Mouse (Mus musculus) liver, embryonic 14.5 days (tissue): ENCODE measurements around the gene Misp. TPM values are rescaled to one million over a fixed set of nuclear protein-coding genes. Genes with fewer than 3 reads are reported as not detected.
A peak's percentile ranks its signal among the peaks of the same experiment; 100 is the strongest.

Experiments used
- ATAC-seq: fragments of 200-750 bp; cut with Nextera tagmentation; 2 replicates; pipeline ENCODE4 v1.8.0; 2017; ENCODE audit warnings: moderate number of reproducible peaks, mild to moderate bottlenecking, moderate library complexity; ENCODE audit not compliant: insufficient read depth
- DNase-seq, 3 experiments: peaks; one replicate each; pipeline ENCODE4 v3.0.0-alpha.2; 2012 to 2013; ENCODE audit warnings: low read depth in 3 of 3, low spot score in 3 of 3
- H3K27ac ChIP-seq: fragments of 300-500 bp; sonication (generic); 2 replicates; pipeline ENCODE4 v1.5.1; 2014; ENCODE audit warnings: moderate library complexity, mild to moderate bottlenecking, control low read depth, inconsistent platforms
- H3K27me3 ChIP-seq: fragments of 300-500 bp; sonication (generic); 2 replicates; pipeline ENCODE4 v1.6.1; 2014; ENCODE audit warnings: mild to moderate bottlenecking, low read length, moderate library complexity; ENCODE audit not compliant: control insufficient read depth, insufficient read depth
- H3K36me3 ChIP-seq: fragments of 300-500 bp; sonication (generic); replicated peaks from 2 replicates; pipeline ENCODE4 v1.6.1; 2014; ENCODE audit warnings: low read depth; ENCODE audit not compliant: control insufficient read depth, insufficient read depth
- H3K4me1 ChIP-seq, 2 experiments: fragments of 200-500 bp in 1 of 2; fragments of 300-500 bp in 1 of 2; sonication (generic) in 1 of 2; replicated peaks; 2 replicates each; pipeline ENCODE4 v1.6.1; 2012 to 2014; ENCODE audit warnings: antibody characterized with exemption in 1 of 2, inconsistent platforms in 1 of 2, low read length in 1 of 2; ENCODE audit not compliant: control insufficient read depth in 2 of 2, insufficient read depth in 2 of 2
- H3K4me2 ChIP-seq: fragments of 300-500 bp; sonication (generic); 2 replicates; pipeline ENCODE4 v1.6.1; 2014; ENCODE audit warnings: low read depth, mild to moderate bottlenecking, control low read depth, moderate library complexity
- H3K4me3 ChIP-seq, 2 experiments: fragments of 200-500 bp in 1 of 2; fragments of 300-500 bp in 1 of 2; sonication (generic) in 1 of 2; 2 replicates each; pipeline ENCODE4 v1.5.1; 2012 to 2014; ENCODE audit warnings: low read depth in 2 of 2, low read length in 2 of 2, mild to moderate bottlenecking in 2 of 2, control low read depth in 1 of 2, inconsistent platforms in 1 of 2, moderate library complexity in 1 of 2; ENCODE audit not compliant: insufficient read depth in 1 of 2
- H3K9ac ChIP-seq: fragments of 300-500 bp; sonication (generic); replicated peaks from 2 replicates; pipeline ENCODE4 v1.6.1; 2014; ENCODE audit warnings: mild to moderate bottlenecking, control low read depth, moderate library complexity
- H3K9me3 ChIP-seq: fragments of 300-500 bp; sonication (generic); 2 replicates; pipeline ENCODE4 v1.6.1; 2016; ENCODE audit warnings: low read length, mixed read lengths; ENCODE audit not compliant: control insufficient read depth
- CTCF ChIP-seq: IDR thresholded peaks from 2 replicates; pipeline ENCODE4 v1.5.1; 2016; ENCODE audit warnings: antibody characterized with exemption, low read depth, control low read depth
- EP300 ChIP-seq: IDR thresholded peaks from 2 replicates; pipeline ENCODE4 v1.6.1; 2016; ENCODE audit warnings: antibody characterized with exemption, low read depth
- WGBS: fragments of 180-500 bp; shearing (Covaris S2); extraction: QIAGEN DNeasy Blood & Tissue Kit; methylation state at CpG from one replicate; pipeline ENCODE4 v1.1.7; 2014; ENCODE audit not compliant: insufficient replicate concordance; 5-methylcytosine and 5-hydroxymethylcytosine counted together
- polyA plus RNA-seq, 2 experiments: library from polyadenylated mRNA; depleted of rRNA in 1 of 2; stranded (reverse) in 1 of 2; unstranded in 1 of 2; fragments of >200 nt; fragmentation: Nextera tagmentation in 1 of 2; extraction: Ambion mirVana in 1 of 2; gene quantifications; 2 replicates each; pipeline versions ENCODE4 v1.2.1 to v1.2.3; 2012 to 2014

The Misp gene
- polyA plus RNA-seq, 2 experiments = 0.13 to 0.41 TPM

DNA sequence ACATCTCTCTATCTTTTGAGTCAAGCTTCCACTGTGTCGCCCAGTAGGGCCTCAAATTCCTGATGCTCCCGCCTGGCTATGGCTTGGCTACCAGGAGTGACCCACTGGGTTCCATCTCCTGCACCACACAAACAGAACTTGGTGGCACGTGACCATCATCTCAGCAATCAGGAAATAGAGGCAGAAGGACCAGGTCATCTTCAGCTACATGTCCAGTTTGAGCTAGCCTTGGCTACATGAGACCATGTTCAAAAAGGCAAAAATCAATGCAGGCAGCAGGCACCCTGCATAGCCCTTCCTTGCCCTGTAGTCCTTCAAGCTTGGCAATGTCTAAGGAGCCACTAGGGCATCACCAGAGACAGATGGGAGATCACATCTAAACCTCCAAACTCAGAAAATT lies 19.3 kb downstream of the Misp start:
- no peak overlapping the region for H3K9ac ChIP-seq
- H3K27ac ChIP-seq = no peak overlapping the region
- H3K4me3 ChIP-seq = no peak overlapping the region

DNA sequence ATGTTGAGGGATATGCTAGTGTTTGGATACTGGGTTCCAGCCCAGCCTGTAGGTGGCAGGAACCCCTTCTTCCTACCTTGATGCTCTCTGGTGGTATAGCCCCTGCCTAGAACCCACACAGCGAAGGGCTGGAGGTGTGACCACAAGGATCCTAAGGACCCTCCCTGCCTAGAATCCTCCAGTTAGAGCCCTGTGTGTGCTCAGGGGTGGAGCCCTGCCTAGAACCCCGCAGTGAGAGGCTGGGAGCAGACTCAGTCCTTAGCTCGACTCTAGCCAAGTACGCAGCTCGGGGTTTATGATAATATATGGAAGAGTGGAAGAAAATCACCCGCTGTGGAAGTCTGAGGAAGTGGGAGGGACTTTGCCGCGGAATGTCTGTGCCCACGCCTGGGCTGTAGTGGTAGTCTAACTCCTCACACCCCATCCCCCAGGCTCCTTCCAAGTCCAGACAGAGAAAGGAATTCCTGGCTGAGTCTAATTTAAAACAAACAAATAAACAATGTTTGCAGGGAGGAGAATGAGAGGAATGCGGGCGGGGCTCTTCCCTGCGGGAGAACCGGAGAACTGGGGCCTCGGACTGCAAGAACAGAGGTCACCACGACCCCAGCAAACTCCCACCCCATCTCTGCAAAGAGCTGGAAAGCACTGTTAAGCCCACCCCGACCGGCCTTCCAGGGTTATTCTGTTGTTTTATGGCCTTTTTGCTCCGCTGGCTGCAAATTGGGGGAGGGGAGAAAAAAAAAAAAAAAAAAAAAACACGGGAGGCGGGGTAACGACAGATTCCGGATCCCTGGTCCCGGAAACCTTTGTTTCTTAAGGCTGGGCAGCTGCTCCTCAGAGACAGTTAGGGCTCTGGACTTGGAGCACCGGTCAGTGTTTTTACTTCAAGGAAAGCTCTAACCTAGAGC lies 20.1 kb downstream of the Misp start:
- no peaks in the 10 kb centered on the region; the same call in 1 of the 2 replicates for H3K9me3 ChIP-seq
- no peaks in the 10 kb centered on the region for H3K27me3 ChIP-seq
- peaks cover 0 to 2% of the 10 kb centered on the region in 2 experiments; a peak in 1 of 4 replicates for H3K4me1 ChIP-seq
- H3K4me2 ChIP-seq = peak overlapping the region; percentile 53
- no peak overlapping the region for H3K27ac ChIP-seq
- H3K4me3 ChIP-seq = peak overlapping the region; percentile 24 to 43
- DNase-seq (no peak), ATAC-seq (peak; percentile 70)
- peak overlapping the region; percentile 4; the same call in 1 of the 2 replicates for H3K9ac ChIP-seq
- no peaks in the 10 kb centered on the region for H3K36me3 ChIP-seq
- under 1% methylated on average over 24 of the region's 24 CpGs for WGBS
- TF ChIP-seq CTCF (peak; percentile 25; the same call in 1 of the 2 replicates), EP300 (no peak)

More for the DNA sequence above, 19.3 kb downstream of the Misp start:
- H3K4me1 ChIP-seq = peaks cover 0 to 2% of the 10 kb centered on the region in 2 experiments; a peak in 1 of 4 replicates
- no peaks in the 10 kb centered on the region for H3K27me3 ChIP-seq
- H3K9me3 ChIP-seq = no peaks in the 10 kb centered on the region; the same call in 1 of the 2 replicates
- TF ChIP-seq CTCF = no peak
- TF ChIP-seq EP300 = no peak
- DNase-seq (no peak), ATAC-seq (no peak)
- WGBS = 69% methylated on average over 3 of the region's 3 CpGs
- no peak overlapping the region for H3K4me2 ChIP-seq
- H3K36me3 ChIP-seq = no peaks in the 10 kb centered on the region

DNA sequence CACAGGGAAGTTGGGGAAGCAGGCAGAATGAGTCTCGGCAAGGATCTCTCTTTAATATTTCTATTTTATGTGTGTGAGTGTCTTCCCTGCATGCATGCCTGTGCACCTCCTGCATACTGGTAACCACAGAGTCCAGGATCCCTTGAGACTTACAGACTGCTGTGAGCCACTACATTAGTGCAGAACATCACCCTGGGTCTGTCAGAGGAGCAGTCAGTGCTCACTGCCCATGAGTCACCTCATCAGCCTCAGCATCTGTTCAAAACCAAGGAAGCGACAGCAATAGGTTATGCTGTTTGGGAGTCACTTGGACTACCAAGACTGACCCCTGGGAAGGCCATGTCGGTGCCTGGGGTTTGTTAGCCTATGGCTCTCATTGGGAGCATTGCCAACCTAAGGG lies 21.5 kb downstream of the Misp start:
- Histone ChIP-seq H3K4me1 (peaks cover 0 to 2% of the 10 kb centered on the region in 2 experiments; a peak in 1 of 4 replicates), H3K27ac (no peak overlapping the region), H3K4me3 (no peak overlapping the region), H3K9ac (no peak overlapping the region), H3K36me3 (no peaks in the 10 kb centered on the region), H3K9me3 (no peaks in the 10 kb centered on the region), H3K4me2 (no peak overlapping the region), H3K27me3 (no peaks in the 10 kb centered on the region)
- TF ChIP-seq CTCF (no peak), EP300 (no peak)
- ATAC-seq = no peak
- WGBS = 69% methylated on average over 3 of the region's 3 CpGs
- no peak for DNase-seq

DNA sequence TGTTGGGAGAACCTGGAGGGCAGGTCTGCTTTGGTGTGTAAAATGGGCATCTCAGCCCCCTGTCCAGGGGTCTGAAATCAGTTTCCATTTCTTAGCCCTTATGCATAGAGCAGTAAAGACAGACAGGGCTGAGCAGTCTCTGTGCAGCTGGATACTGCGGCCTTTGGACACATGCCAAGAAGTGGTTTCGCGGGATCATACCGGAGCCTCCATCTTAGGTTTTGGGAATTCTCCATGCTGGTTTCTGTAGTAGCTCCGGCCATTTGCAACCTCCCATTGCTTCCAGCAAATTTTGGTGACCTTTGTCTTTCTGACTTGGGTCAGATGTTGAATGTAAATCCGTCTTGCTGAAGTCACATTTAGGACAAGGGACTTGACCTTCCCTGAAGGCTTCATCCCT lies 22.7 kb downstream of the Misp start:
- no peaks in the 10 kb centered on the region for H3K36me3 ChIP-seq
- no peaks in the 10 kb centered on the region for H3K27me3 ChIP-seq
- ATAC-seq = no peak
- 74% methylated on average over 6 of the region's 6 CpGs for WGBS
- no peak overlapping the region for H3K27ac ChIP-seq
- no peak overlapping the region for H3K4me3 ChIP-seq
- no peak overlapping the region for H3K9ac ChIP-seq
- peaks cover 0 to 2% of the 10 kb centered on the region in 2 experiments; a peak in 1 of 4 replicates for H3K4me1 ChIP-seq
- H3K9me3 ChIP-seq = no peaks in the 10 kb centered on the region
- no peak for DNase-seq
- TF ChIP-seq CTCF (no peak), EP300 (no peak)
- no peak overlapping the region for H3K4me2 ChIP-seq

DNA sequence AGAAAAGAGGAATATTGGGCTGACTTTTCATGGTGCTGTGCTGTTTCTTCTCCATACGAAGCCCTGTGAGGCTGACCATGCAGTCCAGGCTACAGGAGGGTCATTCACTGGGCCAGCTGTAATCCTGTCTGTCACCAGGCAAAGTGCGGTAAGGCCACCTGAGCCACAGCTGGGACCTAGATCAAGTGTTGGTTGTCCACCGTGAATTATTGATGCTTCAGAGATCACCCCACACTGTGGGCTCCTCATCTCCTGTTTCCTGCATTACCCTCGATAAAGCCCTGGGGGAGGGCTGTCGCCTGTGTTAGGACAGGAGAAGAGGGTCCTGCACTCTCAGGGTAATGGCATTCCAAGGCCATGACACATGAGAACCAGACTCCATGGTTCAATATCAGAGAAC lies 25.8 kb downstream of the Misp start:
- DNase-seq = no peak
- H3K4me2 ChIP-seq = no peak overlapping the region
- TF ChIP-seq EP300 (no peak), CTCF (no peak)
- H3K4me1 ChIP-seq = peaks cover 3 to 8% of the 10 kb centered on the region in 2 experiments
- H3K4me3 ChIP-seq = no peak overlapping the region
- no peaks in the 10 kb centered on the region for H3K9me3 ChIP-seq
- ATAC-seq = no peak
- H3K36me3 ChIP-seq = no peaks in the 10 kb centered on the region
- H3K27me3 ChIP-seq = no peaks in the 10 kb centered on the region
- WGBS = 44% methylated on average over 5 of the region's 5 CpGs
- no peak overlapping the region for H3K9ac ChIP-seq
- no peak overlapping the region for H3K27ac ChIP-seq
